10 mouse cellular contexts compared by ENCODE assay signal in the genomic region with DNA sequence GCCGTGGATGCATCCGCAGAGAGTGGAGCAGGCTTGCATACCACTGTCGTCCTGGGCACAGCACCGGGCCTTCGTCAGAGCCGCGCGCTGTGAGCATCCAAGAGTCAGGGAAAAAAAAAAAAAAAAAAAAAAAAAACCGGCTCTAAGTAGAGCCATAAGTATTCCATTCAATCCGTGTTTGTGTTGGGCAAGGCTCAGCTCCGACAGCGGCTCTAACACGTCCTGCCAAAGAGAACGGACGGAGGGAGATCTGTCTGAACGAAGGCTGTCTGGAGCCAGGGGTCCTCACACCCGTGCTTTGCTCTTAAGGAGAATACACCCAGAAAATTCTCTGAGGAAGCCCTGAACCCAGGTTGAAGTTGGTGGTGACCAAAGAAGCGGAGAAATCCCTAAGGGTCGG. TPM values are rescaled to one million over a fixed set of nuclear protein-coding genes. Genes with fewer than 3 reads are reported as not detected.
A peak's percentile ranks its signal among the peaks of the same experiment; 100 is the strongest.
DNase-seq lines count a peak whose midpoint lies in the region; ATAC-seq and TF ChIP-seq lines count a peak whose summit lies in the region.
"Had no signal": no experiment of that assay in that cellular context is flagged by ENCODE, and none has a peak within 500 bp of the region (broad histone marks: within the 10 kb centered on the region; RNA-seq: fewer than 3 reads in every experiment).

No protein-coding gene starts in this region.

- no peaks in the 10 kb centered on the region for H3K9me3 ChIP-seq in kidney, embryonic 14.5 days (ENCODE audit: control insufficient read depth, low read length)
- no peaks in the 10 kb centered on the region for H3K9me3 ChIP-seq in embryonic facial prominence, embryonic 13.5 days
- no peaks in the 10 kb centered on the region for H3K9me3 ChIP-seq in hindbrain, embryonic 16.5 days (ENCODE audit: control insufficient read depth, low read length)
- no peaks in the 10 kb centered on the region for H3K9me3 ChIP-seq in midbrain, postnatal 0 days (ENCODE audit: low read length)

- H3K27ac ChIP-seq in kidney, embryonic 14.5 days (ENCODE audit: low read depth, low read length), result no peak overlapping the region
- H3K27ac ChIP-seq in kidney, adult 2 months (ENCODE audit: insufficient read depth, low read depth, low read length), result no peak overlapping the region
- no peak overlapping the region for H3K27ac ChIP-seq in embryonic facial prominence, embryonic 13.5 days
- H3K27ac ChIP-seq in hindbrain, embryonic 16.5 days (ENCODE audit: low read depth, low read length), result no peak overlapping the region
- no peak overlapping the region for H3K27ac ChIP-seq in midbrain, postnatal 0 days (ENCODE audit: low read depth, low read length)

- no peak for ATAC-seq in kidney, embryonic 14.5 days (ENCODE audit: low FRiP score, low TSS enrichment)
- ATAC-seq in embryonic facial prominence, embryonic 13.5 days (ENCODE audit: insufficient number of reproducible peaks, insufficient read depth, low FRiP score, low TSS enrichment, low read depth), result no peak
- ATAC-seq in hindbrain, embryonic 16.5 days, result no peak
- no peak for ATAC-seq in midbrain, postnatal 0 days (ENCODE audit: low FRiP score)
- ATAC-seq in megakaryocyte-erythroid progenitor cell, adult 5-6 weeks (replicated peaks; ENCODE audit: low FRiP score, low TSS enrichment, poor library complexity, severe bottlenecking), result no peak

- H3K9ac ChIP-seq in kidney, embryonic 14.5 days (ENCODE audit: low read depth, low read length), result no peak overlapping the region
- peak overlapping the region; percentile 51 for H3K9ac ChIP-seq in embryonic facial prominence, embryonic 13.5 days
- H3K9ac ChIP-seq in hindbrain, embryonic 16.5 days (ENCODE audit: low read depth, low read length), result no peak overlapping the region
- no peak overlapping the region for H3K9ac ChIP-seq in midbrain, postnatal 0 days (replicated peaks; ENCODE audit: low read length, poor library complexity, severe bottlenecking)

- H3K4me1 ChIP-seq in kidney, embryonic 14.5 days (ENCODE audit: control insufficient read depth, insufficient read depth, low read length), result peaks cover 16% of the 10 kb centered on the region
- H3K4me1 ChIP-seq in kidney, adult 2 months (ENCODE audit: control insufficient read depth, insufficient read depth, low read length), result 0 out of 2 replicates have a peak, but pooled peaks cover 4% of the 10 kb centered on the region
- peaks cover 51% of the 10 kb centered on the region for H3K4me1 ChIP-seq in embryonic facial prominence, embryonic 13.5 days
- H3K4me1 ChIP-seq in hindbrain, embryonic 16.5 days (ENCODE audit: control insufficient read depth, insufficient read depth, low read depth, low read length), result peaks cover 30% of the 10 kb centered on the region
- H3K4me1 ChIP-seq in midbrain, postnatal 0 days (ENCODE audit: insufficient read depth, low read length), result peaks cover 21% of the 10 kb centered on the region; the same call in 1 of the 2 replicates

- 3% methylated on average over 19 of the region's 19 CpGs for WGBS in kidney, embryonic 14.5 days
- 13% methylated on average over 19 of the region's 19 CpGs for WGBS in kidney, adult 2 months
- WGBS in embryonic facial prominence, embryonic 13.5 days, result 3% methylated on average over 19 of the region's 19 CpGs
- 9% methylated on average over 19 of the region's 19 CpGs for WGBS in hindbrain, embryonic 16.5 days
- WGBS in midbrain, postnatal 0 days, result 18% methylated on average over 19 of the region's 19 CpGs

- peaks cover 47% of the 10 kb centered on the region for H3K27me3 ChIP-seq in kidney, embryonic 14.5 days (ENCODE audit: control insufficient read depth, insufficient read depth, low read length)
- H3K27me3 ChIP-seq in kidney, adult 2 months (replicated peaks; ENCODE audit: control insufficient read depth, insufficient read depth, low read length), result no peaks in the 10 kb centered on the region
- H3K27me3 ChIP-seq in embryonic facial prominence, embryonic 13.5 days, result peaks cover 63% of the 10 kb centered on the region
- H3K27me3 ChIP-seq in hindbrain, embryonic 16.5 days (replicated peaks; ENCODE audit: control insufficient read depth, insufficient read depth, low read length), result peaks cover 36% of the 10 kb centered on the region
- H3K27me3 ChIP-seq in midbrain, postnatal 0 days (ENCODE audit: insufficient read depth, low read length), result peaks cover 16% of the 10 kb centered on the region

- H3K4me3 ChIP-seq in kidney, embryonic 14.5 days (ENCODE audit: low read length), result peak overlapping the region; percentile 22
- no peak overlapping the region for H3K4me3 ChIP-seq in kidney, adult 2 months (ENCODE audit: insufficient read depth, low read depth, low read length)
- peak overlapping the region; percentile 33 for H3K4me3 ChIP-seq in embryonic facial prominence, embryonic 13.5 days
- no peak overlapping the region; the same call in 1 of the 2 replicates for H3K4me3 ChIP-seq in hindbrain, embryonic 16.5 days (ENCODE audit: low read length)
- H3K4me3 ChIP-seq in midbrain, postnatal 0 days (ENCODE audit: low read depth, low read length), result no peak overlapping the region

- H3K36me3 ChIP-seq in kidney, embryonic 14.5 days (ENCODE audit: control insufficient read depth, insufficient read depth, low read length), result peaks cover 13% of the 10 kb centered on the region
- H3K36me3 ChIP-seq in kidney, adult 2 months (ENCODE audit: control insufficient read depth, insufficient read depth, low read length), result no peaks in the 10 kb centered on the region
- H3K36me3 ChIP-seq in embryonic facial prominence, embryonic 13.5 days, result peaks cover 24% of the 10 kb centered on the region
- peaks cover 3% of the 10 kb centered on the region; the same call in 1 of the 2 replicates for H3K36me3 ChIP-seq in hindbrain, embryonic 16.5 days (ENCODE audit: control insufficient read depth, insufficient read depth, low read length)
- H3K36me3 ChIP-seq in midbrain, postnatal 0 days (ENCODE audit: insufficient read depth, low read length), result peaks cover 17% of the 10 kb centered on the region

- no peak for TF ChIP-seq CTCF in kidney, adult 2 months (conservative IDR thresholded peaks at IDR 0.05; ENCODE audit: insufficient read depth, insufficient read length, low read depth, low read length)
- no peak for TF ChIP-seq CTCF in midbrain, postnatal 0 days (IDR thresholded peaks at IDR 0.05)

- DNase-seq in kidney, adult 2 months, result no peak
- DNase-seq in midbrain, postnatal 0 days (ENCODE audit: low spot score), result no peak
- DNase-seq in urinary bladder, postnatal 25 days (ENCODE audit: low spot score), result no peak
- DNase-seq in cerebellum, postnatal 25 days, result no peak

- no peak for TF ChIP-seq POLR2A in kidney, adult 2 months (IDR thresholded peaks at IDR 0.05; ENCODE audit: low read depth, low read length)

- peak overlapping the region; percentile 29 for H3K4me2 ChIP-seq in kidney, embryonic 14.5 days (replicated peaks; ENCODE audit: low read depth, low read length)
- peak overlapping the region; percentile 66 for H3K4me2 ChIP-seq in embryonic facial prominence, embryonic 13.5 days
- H3K4me2 ChIP-seq in hindbrain, embryonic 16.5 days (ENCODE audit: low read length), result peak overlapping the region; percentile 43
- peak overlapping the region; percentile 13; the same call in 1 of the 2 replicates for H3K4me2 ChIP-seq in midbrain, postnatal 0 days (ENCODE audit: low read depth, low read length, poor library complexity, severe bottlenecking)

RNA-seq across cellular contexts. Expression of a gene that starts 6.1 kb away (rescaled TPM):
- polyA plus RNA-seq in kidney, embryonic 14.5 days (2014; fragmentation: Nextera tagmentation; extraction: Ambion mirVana), result 7.8 and 10.9 TPM in 2 replicates
- polyA plus RNA-seq in kidney, adult 2 months (2012; rRNA removed), result 2.1 and 2.7 TPM in 2 replicates
- 6.8 and 10.7 TPM in 2 replicates for polyA plus RNA-seq in embryonic facial prominence, embryonic 13.5 days (2015; fragmentation: Nextera tagmentation; extraction: Ambion mirVana)
- polyA plus RNA-seq in hindbrain, embryonic 16.5 days (2015; fragmentation: Nextera tagmentation; extraction: Ambion mirVana), result 8.5 and 9.5 TPM in 2 replicates
- total RNA-seq in midbrain, postnatal 0 days (2014; rRNA removed), result 14.9 and 15.5 TPM in 2 replicates
- polyA plus RNA-seq in midbrain, postnatal 0 days (2015; fragmentation: Nextera tagmentation; extraction: Ambion mirVana), result 6.8 and 7.6 TPM in 2 replicates
- 1.3 and 2.2 TPM in 2 replicates for total RNA-seq in megakaryocyte-erythroid progenitor cell, adult 5-6 weeks (2014; fragmentation: Nextera tagmentation)
- total RNA-seq in megakaryocyte-erythroid progenitor cell, adult 5-6 weeks (2017), result 0.70 and 1.2 TPM in 2 replicates

RNA-seq across cellular contexts. Expression of a gene that starts 11.9 kb away (rescaled TPM):
- 19.9 and 38.2 TPM in 2 replicates for polyA plus RNA-seq in kidney, embryonic 14.5 days (2014; fragmentation: Nextera tagmentation; extraction: Ambion mirVana)
- polyA plus RNA-seq in kidney, adult 2 months (2012; rRNA removed), result 3.5 and 3.9 TPM in 2 replicates
- polyA plus RNA-seq in embryonic facial prominence, embryonic 13.5 days (2015; fragmentation: Nextera tagmentation; extraction: Ambion mirVana), result 54.4 and 64.8 TPM in 2 replicates
- 10.7 and 14.0 TPM in 2 replicates for polyA plus RNA-seq in hindbrain, embryonic 16.5 days (2015; fragmentation: Nextera tagmentation; extraction: Ambion mirVana)
- 9.6 and 10.6 TPM in 2 replicates for total RNA-seq in midbrain, postnatal 0 days (2014; rRNA removed)
- polyA plus RNA-seq in midbrain, postnatal 0 days (2015; fragmentation: Nextera tagmentation; extraction: Ambion mirVana), result 5.6 and 6.7 TPM in 2 replicates
- 9.7 and 10.4 TPM in 2 replicates for total RNA-seq in megakaryocyte-erythroid progenitor cell, adult 5-6 weeks (2014; fragmentation: Nextera tagmentation)
- 6.2 and 6.4 TPM in 2 replicates for total RNA-seq in megakaryocyte-erythroid progenitor cell, adult 5-6 weeks (2017)

RNA-seq across cellular contexts. Expression of a gene that starts 46.6 kb away (rescaled TPM):
- polyA plus RNA-seq in kidney, embryonic 14.5 days (2014; fragmentation: Nextera tagmentation; extraction: Ambion mirVana), result not detected in 2 replicates
- not detected in 2 replicates for polyA plus RNA-seq in kidney, adult 2 months (2012; rRNA removed)
- polyA plus RNA-seq in embryonic facial prominence, embryonic 13.5 days (2015; fragmentation: Nextera tagmentation; extraction: Ambion mirVana), result not detected in 2 replicates
- polyA plus RNA-seq in hindbrain, embryonic 16.5 days (2015; fragmentation: Nextera tagmentation; extraction: Ambion mirVana), result not detected in 2 replicates
- not detected in 2 replicates for total RNA-seq in midbrain, postnatal 0 days (2014; rRNA removed)
- polyA plus RNA-seq in midbrain, postnatal 0 days (2015; fragmentation: Nextera tagmentation; extraction: Ambion mirVana), result not detected in 2 replicates
- not detected in 2 replicates for total RNA-seq in megakaryocyte-erythroid progenitor cell, adult 5-6 weeks (2014; fragmentation: Nextera tagmentation)
- not detected in 2 replicates for total RNA-seq in megakaryocyte-erythroid progenitor cell, adult 5-6 weeks (2017)
- total RNA-seq: gastrocnemius, postnatal 10 days; liver, adult 2 months had no signal
- polyA plus RNA-seq: liver, adult 2 months had no signal

RNA-seq across cellular contexts. Expression of a gene that starts 51.4 kb away (rescaled TPM):
- 4.9 and 8.3 TPM in 2 replicates for polyA plus RNA-seq in kidney, embryonic 14.5 days (2014; fragmentation: Nextera tagmentation; extraction: Ambion mirVana)
- 9.3 and 10.6 TPM in 2 replicates for polyA plus RNA-seq in kidney, adult 2 months (2012; rRNA removed)
- 13.0 and 14.4 TPM in 2 replicates for polyA plus RNA-seq in embryonic facial prominence, embryonic 13.5 days (2015; fragmentation: Nextera tagmentation; extraction: Ambion mirVana)
- polyA plus RNA-seq in hindbrain, embryonic 16.5 days (2015; fragmentation: Nextera tagmentation; extraction: Ambion mirVana), result 23.4 and 24.8 TPM in 2 replicates
- total RNA-seq in midbrain, postnatal 0 days (2014; rRNA removed), result 48.6 and 53.4 TPM in 2 replicates
- 30.5 TPM in 2 replicates for polyA plus RNA-seq in midbrain, postnatal 0 days (2015; fragmentation: Nextera tagmentation; extraction: Ambion mirVana)
- total RNA-seq in megakaryocyte-erythroid progenitor cell, adult 5-6 weeks (2014; fragmentation: Nextera tagmentation), result 5.2 and 5.4 TPM in 2 replicates
- 3.9 and 11.6 TPM in 2 replicates for total RNA-seq in megakaryocyte-erythroid progenitor cell, adult 5-6 weeks (2017)

Comparison
In these comparisons a context has a peak if more than half of its experiments do, and no peak if none do; other contexts are left out.
1. H3K4me3 ChIP-seq: peak in kidney, embryonic 14.5 days (single experiment) and embryonic facial prominence, embryonic 13.5 days (single experiment); none in kidney, adult 2 months (single experiment), hindbrain, embryonic 16.5 days (single experiment) and midbrain, postnatal 0 days (single experiment).
2. H3K4me2 ChIP-seq: peak in every context shown above with its lines; median percentile 66 in embryonic facial prominence, embryonic 13.5 days; 43 in hindbrain, embryonic 16.5 days; 29 in kidney, embryonic 14.5 days; 13 in midbrain, postnatal 0 days.